Mouse (Mus musculus): Measurements from ENCODE around the gene Elk3. TPM values are rescaled to one million over a fixed set of nuclear protein-coding genes. Genes with fewer than 3 reads are reported as not detected.

Gene Elk3
- polyA plus RNA-seq, 1 experiment from 2014 or later: 11.3 TPM

DNA sequence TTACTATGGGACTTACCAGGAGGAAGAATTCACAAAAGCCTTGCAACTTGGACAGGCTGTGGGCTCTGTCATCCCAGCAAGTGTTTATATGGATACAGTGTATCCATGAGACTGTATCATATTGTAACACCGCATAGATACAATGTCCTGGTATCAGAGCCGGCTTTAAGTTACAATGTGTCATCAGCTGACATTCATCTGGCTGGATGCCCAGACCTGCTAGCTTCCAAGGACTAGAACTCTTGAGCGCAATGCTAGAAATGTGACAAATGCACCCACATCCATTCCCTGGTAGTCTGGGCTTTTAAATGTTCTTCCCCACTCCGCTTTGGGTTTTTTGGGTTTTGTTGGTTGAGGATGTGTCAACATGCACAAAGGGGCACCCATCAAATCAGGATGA lies 22.6 kb downstream of the Elk3 start:
- no peaks in the 10 kb centered on the region for H3K27me3 ChIP-seq (ENCODE audit: control insufficient read depth, insufficient read depth, low read length)
- WGBS: 34% methylated on average over 4 of the region's 4 CpGs
- no peak overlapping the region for H3K4me3 ChIP-seq (ENCODE audit: low read depth, low read length)
- H3K36me3 ChIP-seq (ENCODE audit: control insufficient read depth, insufficient read depth, low read length): no peaks in the 10 kb centered on the region
- no peak for TF ChIP-seq EP300 (optimal IDR thresholded peaks at IDR 0.05)
- TF ChIP-seq CTCF (IDR thresholded peaks at IDR 0.05; ENCODE audit: low read depth): no peak
- H3K9me3 ChIP-seq (ENCODE audit: control insufficient read depth, low read length): no peaks in the 10 kb centered on the region
- ATAC-seq (ENCODE audit: low FRiP score, low TSS enrichment): no peak
- H3K4me2 ChIP-seq (replicated peaks; ENCODE audit: low read depth): no peak overlapping the region
- 0 out of 2 replicates have a peak overlapping the region, but pooled peaks have one; percentile 4 for H3K9ac ChIP-seq (ENCODE audit: low read length)
- no peak for DNase-seq (ENCODE audit: low spot score)
- H3K4me1 ChIP-seq (replicated peaks; ENCODE audit: control insufficient read depth, insufficient read depth): no peaks in the 10 kb centered on the region
- no peak overlapping the region for H3K27ac ChIP-seq (replicated peaks)

DNA sequence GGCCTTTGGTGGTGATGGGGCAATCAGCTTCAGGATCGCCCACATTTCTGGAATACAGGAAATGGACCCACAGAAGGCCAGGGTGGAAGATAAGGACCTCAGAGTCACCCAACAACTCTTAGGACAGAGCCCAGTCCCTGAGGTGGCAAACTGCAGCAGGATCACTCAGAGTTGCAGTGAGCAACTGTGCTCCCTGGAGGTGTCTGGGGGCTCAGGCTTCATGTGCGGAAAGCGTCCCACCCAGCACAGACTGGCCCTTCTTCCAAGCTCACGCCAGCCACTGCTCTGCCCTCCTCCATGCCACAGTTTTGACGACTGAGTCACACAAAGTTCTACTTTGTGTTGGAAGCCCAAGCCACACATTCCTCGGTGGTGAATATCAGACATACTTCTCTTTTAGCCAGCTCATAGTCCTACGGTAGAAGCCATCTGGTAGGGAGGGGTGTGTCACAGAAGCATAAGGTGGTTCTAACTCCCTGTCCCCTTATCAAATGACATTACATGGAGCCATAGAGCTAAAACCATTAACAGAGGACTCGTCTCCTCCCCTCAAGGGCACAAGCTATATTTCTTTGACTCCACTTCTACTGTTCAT lies 23.3 kb downstream of the Elk3 start:
- TF ChIP-seq CTCF (IDR thresholded peaks at IDR 0.05; ENCODE audit: low read depth): no peak
- no peak for TF ChIP-seq EP300 (optimal IDR thresholded peaks at IDR 0.05)
- Histone ChIP-seq H3K4me3 (ENCODE audit: low read depth, low read length) (no peak overlapping the region), H3K27me3 (ENCODE audit: control insufficient read depth, insufficient read depth, low read length) (no peaks in the 10 kb centered on the region), H3K4me1 (replicated peaks; ENCODE audit: control insufficient read depth, insufficient read depth) (no peaks in the 10 kb centered on the region), H3K9me3 (ENCODE audit: control insufficient read depth, low read length) (no peaks in the 10 kb centered on the region), H3K36me3 (ENCODE audit: control insufficient read depth, insufficient read depth, low read length) (no peaks in the 10 kb centered on the region), H3K4me2 (replicated peaks; ENCODE audit: low read depth) (no peak overlapping the region), H3K9ac (ENCODE audit: low read length) (no peak overlapping the region), H3K27ac (replicated peaks) (no peak overlapping the region)
- 75% methylated on average over 8 of the region's 8 CpGs for WGBS
- no peak for ATAC-seq (ENCODE audit: low FRiP score, low TSS enrichment)
- no peak for DNase-seq (ENCODE audit: low spot score)

DNA sequence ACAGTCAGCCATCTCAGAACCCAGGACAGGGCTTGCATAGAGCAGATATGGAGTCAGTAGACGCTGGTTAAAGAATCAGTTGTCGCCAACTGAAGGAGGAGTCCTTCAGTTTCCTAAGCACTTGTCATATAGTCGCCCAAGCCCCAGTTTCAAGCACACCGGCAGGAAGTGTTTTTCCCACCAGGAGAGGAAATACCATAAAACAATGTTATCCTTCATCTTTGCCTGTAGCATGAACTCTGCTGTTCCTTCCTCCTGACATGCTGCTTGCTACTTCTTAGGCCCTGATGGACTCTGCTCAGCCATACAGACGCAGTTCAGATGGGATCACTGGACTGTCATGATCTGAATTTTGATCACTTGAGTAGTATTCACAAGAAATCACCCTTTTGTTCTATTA lies 25.4 kb downstream of the Elk3 start:
- no peaks in the 10 kb centered on the region for H3K36me3 ChIP-seq (ENCODE audit: control insufficient read depth, insufficient read depth, low read length)
- no peak for ATAC-seq (ENCODE audit: low FRiP score, low TSS enrichment)
- H3K27me3 ChIP-seq (ENCODE audit: control insufficient read depth, insufficient read depth, low read length): no peaks in the 10 kb centered on the region
- no peak for DNase-seq (ENCODE audit: low spot score)
- H3K4me3 ChIP-seq (ENCODE audit: low read depth, low read length): no peak overlapping the region
- H3K27ac ChIP-seq (replicated peaks): no peak overlapping the region
- WGBS: 75% methylated on average over 5 of the region's 5 CpGs
- no peak for TF ChIP-seq EP300 (optimal IDR thresholded peaks at IDR 0.05)
- TF ChIP-seq CTCF (IDR thresholded peaks at IDR 0.05; ENCODE audit: low read depth): no peak
- H3K9ac ChIP-seq (ENCODE audit: low read length): no peak overlapping the region
- H3K4me2 ChIP-seq (replicated peaks; ENCODE audit: low read depth): no peak overlapping the region
- no peaks in the 10 kb centered on the region for H3K4me1 ChIP-seq (replicated peaks; ENCODE audit: control insufficient read depth, insufficient read depth)
- H3K9me3 ChIP-seq (ENCODE audit: control insufficient read depth, low read length): no peaks in the 10 kb centered on the region

DNA sequence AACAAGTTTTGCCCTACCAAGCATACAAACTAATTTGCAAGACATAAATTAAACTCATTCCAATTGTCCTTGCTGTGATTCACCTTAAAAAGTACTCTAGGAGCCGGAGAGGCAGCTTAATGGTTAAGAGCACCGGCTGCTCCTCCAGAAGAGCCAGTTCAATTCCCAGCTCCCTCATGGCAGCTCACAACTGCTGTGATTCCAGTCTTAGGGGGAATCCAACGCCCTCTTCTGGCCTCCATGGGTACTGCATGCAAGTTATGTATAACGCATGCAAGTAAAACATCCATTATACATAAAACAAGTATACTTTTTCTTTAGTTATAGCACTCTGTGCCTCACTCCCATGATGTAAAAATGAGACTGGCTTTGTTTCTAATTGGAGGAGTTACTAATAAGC lies 27.7 kb downstream of the Elk3 start:
- ATAC-seq (ENCODE audit: low FRiP score, low TSS enrichment) (no peak), DNase-seq (ENCODE audit: low spot score) (no peak)
- Histone ChIP-seq H3K4me3 (ENCODE audit: low read depth, low read length) (no peak overlapping the region), H3K27me3 (ENCODE audit: control insufficient read depth, insufficient read depth, low read length) (no peaks in the 10 kb centered on the region), H3K36me3 (ENCODE audit: control insufficient read depth, insufficient read depth, low read length) (no peaks in the 10 kb centered on the region), H3K4me1 (replicated peaks; ENCODE audit: control insufficient read depth, insufficient read depth) (no peaks in the 10 kb centered on the region), H3K4me2 (replicated peaks; ENCODE audit: low read depth) (no peak overlapping the region), H3K9ac (ENCODE audit: low read length) (no peak overlapping the region), H3K9me3 (ENCODE audit: control insufficient read depth, low read length) (no peaks in the 10 kb centered on the region), H3K27ac (replicated peaks) (no peak overlapping the region)
- TF ChIP-seq CTCF (IDR thresholded peaks at IDR 0.05; ENCODE audit: low read depth): peak; percentile 62
- TF ChIP-seq EP300 (optimal IDR thresholded peaks at IDR 0.05): no peak
- 76% methylated on average over 4 of the region's 4 CpGs for WGBS

DNA sequence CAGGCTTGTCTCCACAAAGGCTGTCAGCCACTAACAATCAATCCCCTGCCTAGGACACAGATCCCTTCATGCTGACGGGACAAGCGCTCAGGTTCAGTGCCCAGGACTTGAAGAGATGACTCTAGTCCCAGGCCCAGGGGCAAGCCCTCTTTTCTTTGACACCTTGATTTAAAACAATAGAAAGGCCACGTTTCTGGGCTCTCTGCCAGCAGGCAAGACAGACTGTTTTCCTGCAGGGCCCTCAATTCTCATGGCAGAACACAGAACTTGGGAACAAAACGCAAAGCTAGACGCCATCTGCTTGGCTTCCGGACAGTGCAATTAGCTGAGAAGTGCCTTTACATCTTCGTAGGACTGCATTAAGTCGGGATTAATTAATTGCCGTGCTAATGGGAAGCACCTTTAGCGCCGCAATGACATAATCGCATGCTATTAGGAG lies 28.4 kb downstream of the Elk3 start:
- DNase-seq (ENCODE audit: low spot score) (no peak), ATAC-seq (ENCODE audit: low FRiP score, low TSS enrichment) (no peak)
- TF ChIP-seq EP300 (optimal IDR thresholded peaks at IDR 0.05) (no peak), CTCF (IDR thresholded peaks at IDR 0.05; ENCODE audit: low read depth) (no peak)
- no peaks in the 10 kb centered on the region for H3K36me3 ChIP-seq (ENCODE audit: control insufficient read depth, insufficient read depth, low read length)
- no peak overlapping the region for H3K27ac ChIP-seq (replicated peaks)
- H3K4me2 ChIP-seq (replicated peaks; ENCODE audit: low read depth): no peak overlapping the region
- WGBS: 58% methylated on average over 12 of the region's 12 CpGs
- no peak overlapping the region for H3K9ac ChIP-seq (ENCODE audit: low read length)
- no peaks in the 10 kb centered on the region for H3K9me3 ChIP-seq (ENCODE audit: control insufficient read depth, low read length)
- no peak overlapping the region for H3K4me3 ChIP-seq (ENCODE audit: low read depth, low read length)
- H3K27me3 ChIP-seq (ENCODE audit: control insufficient read depth, insufficient read depth, low read length): no peaks in the 10 kb centered on the region
- H3K4me1 ChIP-seq (replicated peaks; ENCODE audit: control insufficient read depth, insufficient read depth): no peaks in the 10 kb centered on the region

DNA sequence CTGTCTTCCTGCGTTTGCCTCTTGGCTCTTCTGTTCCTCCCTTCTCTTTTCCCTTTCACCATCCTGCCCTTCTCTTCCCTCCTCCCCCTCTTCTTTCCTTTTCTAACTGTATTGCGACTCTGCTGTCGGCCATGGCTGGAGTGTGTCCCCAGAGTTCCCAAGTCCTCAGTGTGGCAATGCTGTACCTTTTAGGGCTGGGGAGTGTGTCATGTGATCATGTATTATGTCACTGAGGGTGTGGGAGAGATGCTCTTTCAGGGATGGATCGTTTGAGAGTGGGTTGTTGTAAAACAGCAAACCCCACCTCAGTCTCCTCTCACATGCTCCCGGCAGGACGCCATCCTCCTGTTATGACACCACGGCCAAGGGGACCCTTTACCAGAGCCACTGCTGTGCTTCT lies 29.8 kb downstream of the Elk3 start:
- Histone ChIP-seq H3K27me3 (ENCODE audit: control insufficient read depth, insufficient read depth, low read length) (no peaks in the 10 kb centered on the region), H3K36me3 (ENCODE audit: control insufficient read depth, insufficient read depth, low read length) (no peaks in the 10 kb centered on the region), H3K4me3 (ENCODE audit: low read depth, low read length) (no peak overlapping the region), H3K27ac (replicated peaks) (no peak overlapping the region), H3K9me3 (ENCODE audit: control insufficient read depth, low read length) (no peaks in the 10 kb centered on the region), H3K4me1 (replicated peaks; ENCODE audit: control insufficient read depth, insufficient read depth) (peaks cover 7% of the 10 kb centered on the region), H3K9ac (ENCODE audit: low read length) (no peak overlapping the region), H3K4me2 (replicated peaks; ENCODE audit: low read depth) (no peak overlapping the region)
- ATAC-seq (ENCODE audit: low FRiP score, low TSS enrichment): no peak
- no peak for DNase-seq (ENCODE audit: low spot score)
- WGBS: 83% methylated on average over 7 of the region's 7 CpGs
- no peak for TF ChIP-seq CTCF (IDR thresholded peaks at IDR 0.05; ENCODE audit: low read depth)
- TF ChIP-seq EP300 (optimal IDR thresholded peaks at IDR 0.05): no peak
